Mouse (Mus musculus) hindbrain, postnatal 0 days (tissue): ENCODE data around the gene Dlat. TPM values are rescaled to one million over a fixed set of nuclear protein-coding genes. Genes with fewer than 3 reads are reported as not detected.
"Not testable (repeated sequence)": the region's sequence is repeated elsewhere in the genome, so short reads cannot be mapped to it uniquely, and the experiment has no call there.

Experiments
- ATAC-seq: fragments of 200-750 bp; cut with Nextera tagmentation; 2 replicates; pipeline ENCODE4 v1.8.0; 2017; ENCODE audit warnings: mild to moderate bottlenecking, moderate TSS enrichment, moderate library complexity
- DNase-seq: peaks from one replicate; pipeline ENCODE4 v3.0.0-alpha.2; 2015; ENCODE audit warnings: low spot score
- H3K27ac ChIP-seq: fragments of 300-500 bp; sonication (generic); 2 replicates; pipeline ENCODE4 v1.5.1; 2014; ENCODE audit warnings: mild to moderate bottlenecking
- H3K27me3 ChIP-seq: fragments of 300-500 bp; sonication (generic); 2 replicates; pipeline ENCODE4 v1.6.1; 2014; ENCODE audit warnings: low read length, mixed read lengths; ENCODE audit not compliant: insufficient read depth
- H3K36me3 ChIP-seq: fragments of 300-500 bp; sonication (generic); 2 replicates; pipeline ENCODE4 v1.6.1; 2014; ENCODE audit warnings: low read length, mixed read lengths; ENCODE audit not compliant: insufficient read depth
- H3K4me1 ChIP-seq: fragments of 300-500 bp; sonication (generic); 2 replicates; pipeline ENCODE4 v1.6.1; 2014; ENCODE audit warnings: antibody characterized with exemption, low read length, mixed read lengths; ENCODE audit not compliant: insufficient read depth
- H3K4me2 ChIP-seq: fragments of 300-500 bp; sonication (generic); 2 replicates; pipeline ENCODE4 v1.6.1; 2014; ENCODE audit warnings: low read depth, mild to moderate bottlenecking, low read length, moderate library complexity, mixed read lengths
- H3K4me3 ChIP-seq: fragments of 300-500 bp; sonication (generic); 2 replicates; pipeline ENCODE4 v1.5.1; 2014; ENCODE audit warnings: low read length
- H3K9ac ChIP-seq: fragments of 300-500 bp; sonication (generic); replicated peaks from 2 replicates; pipeline ENCODE4 v1.6.1; 2014; ENCODE audit warnings: mild to moderate bottlenecking, low read length, moderate library complexity, mixed read lengths
- H3K9me3 ChIP-seq: fragments of 300-500 bp; sonication (generic); 2 replicates; pipeline ENCODE4 v1.6.1; 2016; ENCODE audit warnings: low read length, mixed read lengths
- CTCF ChIP-seq: IDR thresholded peaks from 2 replicates; pipeline ENCODE4 v1.5.1; 2016; ENCODE audit warnings: antibody characterized with exemption, control low read depth, low read depth
- WGBS: fragments of 180-500 bp; shearing (Covaris S2); extraction: QIAGEN DNeasy Blood & Tissue Kit; methylation state at CpG from one replicate; pipeline ENCODE4 v1.1.7; 2014; 5-methylcytosine and 5-hydroxymethylcytosine counted together
- polyA plus RNA-seq: library from polyadenylated mRNA; unstranded; fragments of >200 nt; fragmentation: Nextera tagmentation; extraction: Ambion mirVana; gene quantifications from 2 replicates; pipeline ENCODE4 v1.2.1, GENCODE M21; 2015
- total RNA-seq: library from RNA; depleted of rRNA; stranded (reverse); fragments of >200 nt; gene quantifications from 2 replicates; pipeline ENCODE4 v1.2.3, GENCODE M21; 2014

Gene Dlat
- total and polyA plus RNA-seq, 2 experiments from 2014 or later: 65.1 to 77.4 TPM

- Histone ChIP-seq H3K4me3 (no peak overlapping the region), H3K9me3 (no peaks in the 10 kb centered on the region), H3K4me1 (no peaks in the 10 kb centered on the region), H3K4me2 (no peak overlapping the region), H3K27ac (no peak overlapping the region), H3K36me3 (peaks cover 28% of the 10 kb centered on the region), H3K9ac (no peak overlapping the region), H3K27me3 (no peaks in the 10 kb centered on the region)
- ATAC-seq (0 out of 2 replicates have a peak, but pooled peaks have one; percentile 27), DNase-seq (no peak)
- no peak for TF ChIP-seq CTCF
- 89% methylated on average over 6 of the region's 6 CpGs for whole genome bisulfite sequencing
Observed at GRCm38 (mm10) chr9:50632016-50632688, 27.4 kb downstream of the Dlat start.

GRCm38 (mm10) chr9:50630903-50631302 lies 28.7 kb downstream of the Dlat start:
- H3K4me1 ChIP-seq, DNase-seq, H3K9ac ChIP-seq, H3K4me2 ChIP-seq, H3K27me3 ChIP-seq, H3K27ac ChIP-seq, ATAC-seq, H3K4me3 ChIP-seq, H3K9me3 ChIP-seq: not testable (repeated sequence)
- WGBS: 88% methylated on average over 6 of the region's 8 CpGs
- H3K36me3 ChIP-seq: peaks cover 19% of the 10 kb centered on the region

GRCm38 (mm10) chr9:50617794-50618330 lies 41.7 kb downstream of the Dlat start:
- Histone ChIP-seq H3K4me1 (peaks cover 4% of the 10 kb centered on the region; the same call in 1 of the 2 replicates), H3K4me2 (peak overlapping the region; percentile 75), H3K27ac (no peak overlapping the region), H3K4me3 (peak overlapping the region; percentile 98), H3K27me3 (no peaks in the 10 kb centered on the region), H3K36me3 (peaks cover 16% of the 10 kb centered on the region; the same call in 1 of the 2 replicates), H3K9ac (no peak overlapping the region), H3K9me3 (no peaks in the 10 kb centered on the region)
- DNase-seq (no peak), ATAC-seq (no peak)
- 65% methylated on average over 9 of the region's 9 CpGs for WGBS
- no peak for TF ChIP-seq CTCF

GRCm38 (mm10) chr9:50616766-50617603 lies 42.6 kb downstream of the Dlat start, which contains the start of the genes Pih1d2 and Nkapd1:
Gene Pih1d2 (plus strand): TSS chr9:50617321.
Gene Nkapd1 (minus strand): TSS chr9:50617464.
- under 1% methylated on average over 80 of the region's 81 CpGs for WGBS
- ATAC-seq (peak; percentile 96), DNase-seq (peak; percentile 95)
- H3K4me3 ChIP-seq: peak within 1 kb of the TSS; percentile 98
- no peaks in the 10 kb centered on the region for H3K27me3 ChIP-seq
- H3K4me2 ChIP-seq: peak within 1 kb of the TSS; percentile 75
- H3K9ac ChIP-seq: peak within 1 kb of the TSS; percentile 94
- TF ChIP-seq CTCF: peak; percentile 34
- H3K9me3 ChIP-seq: no peaks in the 10 kb centered on the region
- peak within 1 kb of the TSS; percentile 96 for H3K27ac ChIP-seq
- peaks cover 21% of the 10 kb centered on the region; the same call in 1 of the 2 replicates for H3K36me3 ChIP-seq
- H3K4me1 ChIP-seq: peaks cover 4% of the 10 kb centered on the region; the same call in 1 of the 2 replicates

GRCm38 (mm10) chr9:50616161-50616560 lies 43.4 kb downstream of the Dlat start:
- DNase-seq: no peak
- H3K4me1 ChIP-seq: peaks cover 4% of the 10 kb centered on the region; the same call in 1 of the 2 replicates
- no peaks in the 10 kb centered on the region for H3K9me3 ChIP-seq
- H3K4me2 ChIP-seq: peak overlapping the region; percentile 75
- 39% methylated on average over 11 of the region's 11 CpGs for WGBS
- peak overlapping the region; percentile 96; the same call in 1 of the 2 replicates for H3K27ac ChIP-seq
- H3K36me3 ChIP-seq: peaks cover 21% of the 10 kb centered on the region; the same call in 1 of the 2 replicates
- H3K4me3 ChIP-seq: peak overlapping the region; percentile 98
- no peak for TF ChIP-seq CTCF
- no peaks in the 10 kb centered on the region for H3K27me3 ChIP-seq
- no peak for ATAC-seq
- H3K9ac ChIP-seq: peak overlapping the region; percentile 94

- DNase-seq (no peak), ATAC-seq (no peak)
- Histone ChIP-seq H3K4me1 (peaks cover 4% of the 10 kb centered on the region; the same call in 1 of the 2 replicates), H3K4me2 (no peak overlapping the region), H3K4me3 (no peak overlapping the region), H3K36me3 (peaks cover 25% of the 10 kb centered on the region; the same call in 1 of the 2 replicates), H3K9ac (no peak overlapping the region), H3K9me3 (no peaks in the 10 kb centered on the region), H3K27ac (no peak overlapping the region), H3K27me3 (no peaks in the 10 kb centered on the region)
- no peak for TF ChIP-seq CTCF
- 91% methylated on average over 4 of the region's 4 CpGs for WGBS
Observed at GRCm38 (mm10) chr9:50612115-50612514, 47.5 kb downstream of the Dlat start.
